Mouse (Mus musculus) splenic B cell, adult 2 months (primary cell): ENCODE measurements around the gene Galnt15.
"Not testable (repeated sequence)": the region's sequence is repeated elsewhere in the genome, so short reads cannot be mapped to it uniquely, and the experiment has no call there.

ENCODE experiments used
- DNase-seq: peaks from one replicate; pipeline ENCODE4 v3.0.0-alpha.2; 2011; ENCODE audit warnings: low read depth, low spot score
- H3K27me3 ChIP-seq: 2 replicates; pipeline ENCODE4 v1.6.1; 2012; ENCODE audit warnings: mild to moderate bottlenecking, low read length, moderate library complexity, mixed read lengths; ENCODE audit not compliant: control insufficient read depth, poor library complexity, insufficient read depth, severe bottlenecking
- H3K36me3 ChIP-seq: 2 replicates; pipeline ENCODE4 v1.6.1; 2012; ENCODE audit warnings: mild to moderate bottlenecking, low read length, moderate library complexity, mixed read lengths; ENCODE audit not compliant: control insufficient read depth, poor library complexity, insufficient read depth, severe bottlenecking

The Galnt15 gene

GRCm38 (mm10) chr14:32057664-32058063 lies 28.9 kb downstream of the Galnt15 start:
- H3K27me3 ChIP-seq = no peaks in the 10 kb centered on the region
- H3K36me3 ChIP-seq = no peaks in the 10 kb centered on the region
- DNase-seq = no peak

DNA sequence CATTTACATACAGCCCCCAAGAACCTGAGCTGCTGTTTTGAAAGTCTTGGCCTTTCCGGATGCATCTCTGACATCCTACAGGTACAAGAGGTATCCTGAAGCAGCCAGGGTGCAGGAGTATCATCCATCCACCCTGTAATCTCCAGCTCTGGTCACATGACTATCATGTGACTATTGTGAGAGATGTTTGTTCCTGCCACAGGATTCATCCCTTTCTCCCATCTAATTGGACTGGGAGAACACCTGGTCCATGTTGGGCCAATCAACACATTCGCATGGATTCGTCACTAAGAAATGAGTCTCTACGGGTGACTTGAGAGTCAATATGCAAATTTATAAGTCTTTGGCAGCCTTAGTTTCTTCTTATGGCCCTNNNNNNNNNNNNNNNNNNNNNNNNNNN lies 32.6 kb downstream of the Galnt15 start:
- Histone ChIP-seq H3K36me3 (no peaks in the 10 kb centered on the region), H3K27me3 (no peaks in the 10 kb centered on the region)
- no peak for DNase-seq

GRCm38 (mm10) chr14:32072807-32073206 lies 44.0 kb downstream of the Galnt15 start:
- no peaks in the 10 kb centered on the region for H3K27me3 ChIP-seq
- no peak for DNase-seq
- no peaks in the 10 kb centered on the region for H3K36me3 ChIP-seq

DNA sequence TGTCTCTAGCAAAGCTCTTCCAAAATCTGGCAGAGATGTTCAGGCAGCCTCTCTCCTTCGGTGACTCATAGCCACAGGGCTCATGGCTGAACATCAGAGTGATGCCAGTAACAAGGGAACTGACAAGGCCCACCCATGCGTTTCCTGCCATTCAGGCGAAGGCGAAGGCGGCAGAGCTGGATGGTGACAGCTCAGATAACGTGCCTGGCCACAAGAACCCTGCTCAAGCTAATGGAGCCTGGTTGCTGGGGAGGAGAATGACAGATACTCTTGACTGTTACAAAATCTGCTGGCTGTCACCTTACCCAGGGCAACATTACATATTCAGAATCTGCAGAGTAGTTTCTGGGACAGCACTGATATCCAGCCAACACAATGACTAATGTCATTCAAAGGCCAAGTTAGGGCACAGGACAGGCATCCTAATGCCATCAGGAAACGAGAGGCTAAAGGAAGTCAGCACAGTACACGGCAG lies 44.5 kb downstream of the Galnt15 start:
- Histone ChIP-seq H3K36me3 (no peaks in the 10 kb centered on the region), H3K27me3 (no peaks in the 10 kb centered on the region)
- DNase-seq = no peak

GRCm38 (mm10) chr14:32073901-32074300 lies 45.1 kb downstream of the Galnt15 start:
- Histone ChIP-seq H3K27me3 (no peaks in the 10 kb centered on the region), H3K36me3 (no peaks in the 10 kb centered on the region)
- DNase-seq = no peak

DNA sequence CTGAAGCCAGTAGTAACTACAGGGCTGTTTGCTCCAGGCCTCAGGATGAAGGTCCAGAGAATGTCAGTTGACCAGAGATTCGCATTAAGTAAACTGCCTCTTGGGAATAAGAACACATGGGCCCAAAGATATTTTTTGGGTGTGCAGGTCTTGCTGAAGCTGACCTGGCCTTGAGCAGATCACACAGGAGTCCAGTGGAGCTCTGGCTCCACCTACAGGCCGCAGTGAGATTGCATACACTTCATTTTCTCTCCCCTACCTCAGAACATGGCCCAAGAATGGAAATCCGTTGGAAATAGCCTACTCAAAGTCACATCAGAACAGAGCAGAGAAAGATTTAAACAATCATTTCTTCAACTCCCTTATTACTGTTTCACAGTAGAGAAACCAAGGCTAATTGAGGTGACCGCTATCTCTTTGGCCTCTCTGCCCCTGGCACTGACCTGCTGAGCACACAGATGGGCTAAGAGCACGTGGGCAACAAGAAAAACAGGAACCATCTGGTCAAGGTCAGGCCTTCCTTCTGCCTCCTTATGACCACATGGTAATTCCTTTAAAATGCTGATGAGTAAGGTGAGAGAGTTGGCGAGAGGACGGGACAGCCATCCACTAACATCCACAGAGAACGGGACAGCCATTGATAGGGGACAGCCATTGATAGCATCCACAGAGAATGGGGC lies 48.2 kb downstream of the Galnt15 start:
- DNase-seq = peak; percentile 84
- Histone ChIP-seq H3K27me3 (no peaks in the 10 kb centered on the region), H3K36me3 (peaks cover 9% of the 10 kb centered on the region)

- no peak for DNase-seq
- peaks cover 14% of the 10 kb centered on the region for H3K36me3 ChIP-seq
- H3K27me3 ChIP-seq = no peaks in the 10 kb centered on the region
Observed at GRCm38 (mm10) chr14:32081026-32081425, 52.2 kb downstream of the Galnt15 start.

- Histone ChIP-seq H3K27me3 (no peaks in the 10 kb centered on the region), H3K36me3 (peaks cover 14% of the 10 kb centered on the region)
- DNase-seq = no peak
Observed at GRCm38 (mm10) chr14:32082891-32083290, 54.1 kb downstream of the Galnt15 start.

DNA sequence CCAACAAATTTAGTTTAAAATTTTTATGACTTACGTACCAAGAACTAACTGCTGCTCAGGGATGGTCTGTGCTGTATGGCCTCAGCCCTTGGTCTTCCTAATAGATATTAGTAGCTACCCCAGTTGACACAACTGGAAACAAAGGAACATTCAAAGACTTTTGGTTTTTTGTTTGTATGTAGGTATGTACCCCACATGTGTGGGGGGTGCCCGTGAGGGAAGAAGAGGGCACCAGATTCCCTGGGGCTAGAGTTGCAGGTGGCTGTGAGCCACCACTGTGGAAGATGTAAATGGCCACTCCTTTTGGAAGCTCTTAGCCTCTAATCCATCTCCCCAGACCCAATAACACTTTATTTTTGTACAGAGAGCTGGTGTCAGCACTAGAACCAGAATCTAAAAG lies 54.7 kb downstream of the Galnt15 start:
- no peak for DNase-seq
- peaks cover 14% of the 10 kb centered on the region for H3K36me3 ChIP-seq
- H3K27me3 ChIP-seq = no peaks in the 10 kb centered on the region

GRCm38 (mm10) chr14:32084761-32085485 lies 56.1 kb downstream of the Galnt15 start, which contains the start of gene Oxnad1:
Gene Oxnad1 (plus strand): TSS chr14:32085374.
- Histone ChIP-seq H3K36me3 (peaks cover 11% of the 10 kb centered on the region), H3K27me3 (no peaks in the 10 kb centered on the region)
- peak; percentile 91 for DNase-seq

- DNase-seq = peak; percentile 99
- Histone ChIP-seq H3K36me3 (peaks cover 11% of the 10 kb centered on the region), H3K27me3 (no peaks in the 10 kb centered on the region)
Observed at GRCm38 (mm10) chr14:32085486-32086201, 56.9 kb downstream of the Galnt15 start, which contains the start of gene Dph3. Gene Dph3 (minus strand): TSS chr14:32085729.

GRCm38 (mm10) chr14:32086226-32086625 lies 57.4 kb downstream of the Galnt15 start:
- Histone ChIP-seq H3K36me3 (peaks cover 6% of the 10 kb centered on the region), H3K27me3 (no peaks in the 10 kb centered on the region)
- DNase-seq = peak; percentile 6

GRCm38 (mm10) chr14:32087584-32088248 lies 58.9 kb downstream of the Galnt15 start:
- H3K36me3 ChIP-seq, DNase-seq, H3K27me3 ChIP-seq: not testable (repeated sequence)

GRCm38 (mm10) chr14:32091124-32091523 lies 62.3 kb downstream of the Galnt15 start:
- DNase-seq = no peak
- 0 out of 2 replicates have a peak, but pooled peaks cover 2% of the 10 kb centered on the region for H3K36me3 ChIP-seq
- H3K27me3 ChIP-seq = no peaks in the 10 kb centered on the region
